Mouse (Mus musculus): Measurements from ENCODE around the gene Usp53. TPM values are rescaled to one million over a fixed set of nuclear protein-coding genes. Genes with fewer than 3 reads are reported as not detected.
A peak's percentile ranks its signal among the peaks of the same experiment; 100 is the strongest.
"Not testable (repeated sequence)": the region's sequence is repeated elsewhere in the genome, so short reads cannot be mapped to it uniquely, and the experiment has no call there.

The Usp53 gene
- total and polyA plus RNA-seq, 2 experiments from 2014 or later: 11.9 to 19.2 TPM

DNA sequence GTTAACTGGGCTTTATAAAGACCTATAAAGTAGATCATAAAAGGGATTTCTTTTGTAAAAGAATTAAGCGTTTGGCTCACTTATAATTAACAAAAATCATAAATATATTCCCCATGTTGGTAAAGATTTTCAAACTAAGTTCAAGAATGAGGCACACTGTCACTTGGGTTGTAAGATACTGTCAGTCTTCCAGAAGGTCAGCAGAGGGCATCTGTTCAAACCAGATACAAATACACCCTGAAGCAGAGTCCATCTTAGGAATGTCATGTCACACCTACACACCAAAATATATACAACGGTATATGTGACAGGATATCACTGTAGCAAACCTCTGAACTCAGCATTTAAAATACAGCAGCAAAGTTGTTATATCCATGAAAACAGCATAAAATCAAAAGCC is 34.2 kb downstream of the Usp53 start:
- TF ChIP-seq CTCF (IDR thresholded peaks at IDR 0.05; ENCODE audit: low read depth): no peak
- no peak overlapping the region for H3K4me2 ChIP-seq (ENCODE audit: low read depth)
- no peak overlapping the region for H3K4me3 ChIP-seq (ENCODE audit: low read depth, low read length)
- no peaks in the 10 kb centered on the region for H3K9me3 ChIP-seq (ENCODE audit: low read length)
- no peaks in the 10 kb centered on the region for H3K27me3 ChIP-seq (ENCODE audit: insufficient read depth, low read length)
- no peaks in the 10 kb centered on the region for H3K4me1 ChIP-seq (ENCODE audit: insufficient read depth)
- 91% methylated on average over 2 of the region's 2 CpGs for WGBS
- no peak overlapping the region for H3K27ac ChIP-seq (ENCODE audit: low read depth, low read length)
- ATAC-seq (no peak), DNase-seq (no peak)
- peaks cover 12% of the 10 kb centered on the region; the same call in 1 of the 2 replicates for H3K36me3 ChIP-seq (ENCODE audit: insufficient read depth)
- H3K9ac ChIP-seq: no peak overlapping the region

DNA sequence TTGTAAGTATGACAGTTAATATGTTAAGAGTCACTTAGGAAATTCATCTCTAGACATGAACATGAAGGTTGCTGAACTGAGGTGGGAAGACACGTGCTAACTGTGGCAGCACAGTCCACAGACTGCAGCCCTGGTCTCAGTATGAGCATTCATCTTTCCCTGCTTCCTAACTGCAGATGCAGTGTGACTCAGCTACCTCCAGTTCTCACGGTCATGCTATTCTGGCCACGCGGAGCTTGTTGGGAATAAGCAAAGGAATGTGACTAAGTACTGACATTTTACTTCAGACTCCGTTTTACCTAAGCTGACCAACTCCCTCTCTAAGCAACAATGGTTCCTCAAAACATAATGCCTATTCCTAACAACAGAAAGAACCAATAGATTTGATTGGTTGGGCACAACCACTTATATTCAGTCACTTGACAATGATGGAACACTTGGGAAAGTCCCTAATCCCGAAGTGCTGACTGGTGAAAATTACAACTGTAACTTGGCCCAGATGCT is 40.9 kb downstream of the Usp53 start:
- Histone ChIP-seq H3K27me3 (ENCODE audit: insufficient read depth, low read length) (no peaks in the 10 kb centered on the region), H3K4me1 (ENCODE audit: insufficient read depth) (no peaks in the 10 kb centered on the region), H3K36me3 (ENCODE audit: insufficient read depth) (no peaks in the 10 kb centered on the region), H3K9me3 (ENCODE audit: low read length) (no peaks in the 10 kb centered on the region), H3K4me3 (ENCODE audit: low read depth, low read length) (no peak overlapping the region), H3K27ac (ENCODE audit: low read depth, low read length) (no peak overlapping the region), H3K4me2 (ENCODE audit: low read depth) (no peak overlapping the region), H3K9ac (no peak overlapping the region)
- ATAC-seq (no peak), DNase-seq (no peak)
- whole genome bisulfite sequencing: 84% methylated on average over 6 of the region's 6 CpGs
- no peak for TF ChIP-seq CTCF (IDR thresholded peaks at IDR 0.05; ENCODE audit: low read depth)

DNA sequence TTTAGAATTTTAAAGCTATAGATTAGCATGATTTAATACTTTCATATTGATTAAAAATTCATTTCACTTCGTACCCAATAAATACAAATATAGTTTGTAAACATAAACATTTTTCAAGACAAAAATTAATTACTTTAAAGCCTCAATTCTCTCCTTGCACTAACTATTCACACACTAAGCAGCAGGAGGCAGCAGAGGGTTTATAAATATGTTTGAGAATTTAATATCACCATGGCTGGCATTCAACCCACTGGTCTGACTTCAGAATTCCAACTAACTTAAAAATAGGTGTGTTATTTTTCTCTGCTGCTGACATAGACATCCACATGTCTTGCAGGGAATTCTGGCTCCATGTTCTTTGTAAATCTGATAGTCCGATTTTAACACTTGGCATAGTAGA is 45.1 kb downstream of the Usp53 start:
- no peaks in the 10 kb centered on the region for H3K4me1 ChIP-seq (ENCODE audit: insufficient read depth)
- H3K27ac ChIP-seq (ENCODE audit: low read depth, low read length): no peak overlapping the region
- H3K4me2 ChIP-seq (ENCODE audit: low read depth): no peak overlapping the region
- peak; percentile 63 for TF ChIP-seq CTCF (IDR thresholded peaks at IDR 0.05; ENCODE audit: low read depth)
- H3K9me3 ChIP-seq (ENCODE audit: low read length): no peaks in the 10 kb centered on the region
- DNase-seq: peak; percentile 77
- 83% methylated on average over 2 of the region's 2 CpGs for WGBS
- no peaks in the 10 kb centered on the region for H3K27me3 ChIP-seq (ENCODE audit: insufficient read depth, low read length)
- H3K36me3 ChIP-seq (ENCODE audit: insufficient read depth): 0 out of 2 replicates have a peak, but pooled peaks cover 4% of the 10 kb centered on the region
- no peak for ATAC-seq
- H3K4me3 ChIP-seq (ENCODE audit: low read depth, low read length): no peak overlapping the region
- no peak overlapping the region for H3K9ac ChIP-seq

DNA sequence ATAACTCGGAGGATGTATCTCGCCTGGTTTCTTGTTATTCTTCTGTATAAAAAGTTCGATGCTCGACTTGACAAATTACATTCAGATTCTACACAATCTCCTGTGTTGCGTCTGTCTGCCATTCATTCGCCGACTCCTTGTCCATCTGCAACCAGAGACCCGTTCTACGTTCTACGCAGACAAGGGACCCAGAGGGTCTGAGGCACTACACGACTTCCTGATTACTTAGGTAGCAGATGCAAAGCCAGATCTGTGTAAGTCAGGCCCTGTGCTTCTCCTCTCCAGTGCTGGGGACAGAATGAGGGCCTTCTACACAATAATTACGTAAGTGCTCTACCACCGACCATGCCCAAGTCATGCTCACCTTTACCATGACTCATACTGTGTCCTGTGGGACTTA is 47.1 kb downstream of the Usp53 start:
- not testable (repeated sequence) for H3K27me3 ChIP-seq (ENCODE audit: insufficient read depth, low read length); H3K9ac ChIP-seq; H3K4me1 ChIP-seq (ENCODE audit: insufficient read depth); DNase-seq; H3K4me2 ChIP-seq (ENCODE audit: low read depth); H3K4me3 ChIP-seq (ENCODE audit: low read depth, low read length); H3K9me3 ChIP-seq (ENCODE audit: low read length); ATAC-seq; H3K27ac ChIP-seq (ENCODE audit: low read depth, low read length)
- peaks cover 11% of the 10 kb centered on the region for H3K36me3 ChIP-seq (ENCODE audit: insufficient read depth)
- WGBS: 64% methylated on average over 13 of the region's 13 CpGs

DNA sequence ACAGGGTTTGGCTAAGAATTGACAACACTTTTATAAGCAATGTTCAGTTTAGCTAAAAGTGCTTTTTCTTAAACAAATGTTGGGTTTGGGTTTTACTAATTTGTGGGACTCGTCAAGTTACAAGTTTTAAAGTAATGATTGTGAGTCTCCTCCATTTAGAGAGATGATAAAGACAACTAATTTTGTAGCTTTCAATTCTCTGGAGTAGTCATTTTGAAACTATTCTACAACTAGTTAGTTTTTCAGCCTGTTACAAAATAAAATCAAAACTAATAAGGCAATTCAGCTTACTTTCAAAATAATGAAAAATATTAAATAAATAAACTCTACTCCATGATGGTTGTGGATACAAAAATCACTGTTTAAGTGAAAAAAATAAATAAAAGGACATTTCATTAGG is 51.8 kb downstream of the Usp53 start:
- H3K4me3 ChIP-seq (ENCODE audit: low read depth, low read length): no peak overlapping the region
- H3K4me1 ChIP-seq (ENCODE audit: insufficient read depth): no peaks in the 10 kb centered on the region
- no peak for DNase-seq
- no peak overlapping the region for H3K9ac ChIP-seq
- no peak for TF ChIP-seq CTCF (IDR thresholded peaks at IDR 0.05; ENCODE audit: low read depth)
- H3K9me3 ChIP-seq (ENCODE audit: low read length): no peaks in the 10 kb centered on the region
- peaks cover 11% of the 10 kb centered on the region for H3K36me3 ChIP-seq (ENCODE audit: insufficient read depth)
- H3K4me2 ChIP-seq (ENCODE audit: low read depth): no peak overlapping the region
- 88% methylated on average over 1 of the region's 1 CpGs for WGBS
- no peaks in the 10 kb centered on the region for H3K27me3 ChIP-seq (ENCODE audit: insufficient read depth, low read length)
- no peak for ATAC-seq
- H3K27ac ChIP-seq (ENCODE audit: low read depth, low read length): no peak overlapping the region

DNA sequence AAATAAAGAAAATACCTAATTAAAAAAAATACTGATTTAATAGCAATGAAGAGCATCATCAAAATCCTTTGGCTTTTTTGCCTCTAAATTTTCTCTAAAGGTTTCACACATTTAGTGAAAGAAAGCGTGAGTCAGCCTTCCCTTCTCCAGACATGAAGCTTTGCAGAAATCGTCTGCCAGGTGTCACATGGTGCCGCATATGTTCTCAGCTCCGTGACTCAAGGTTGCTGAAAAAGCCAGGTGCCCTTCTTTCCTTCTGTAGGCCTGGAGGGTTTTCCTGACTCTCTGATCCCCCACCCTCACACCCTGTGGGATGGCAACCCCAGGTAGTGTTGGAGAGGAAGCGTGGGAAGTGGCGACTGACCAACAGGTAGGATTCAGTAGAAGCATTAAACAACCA is 54.6 kb downstream of the Usp53 start:
- Histone ChIP-seq H3K4me3 (ENCODE audit: low read depth, low read length) (no peak overlapping the region), H3K4me1 (ENCODE audit: insufficient read depth) (peaks cover 7% of the 10 kb centered on the region; the same call in 1 of the 2 replicates), H3K27me3 (ENCODE audit: insufficient read depth, low read length) (no peaks in the 10 kb centered on the region), H3K4me2 (ENCODE audit: low read depth) (no peak overlapping the region), H3K36me3 (ENCODE audit: insufficient read depth) (peaks cover 7% of the 10 kb centered on the region), H3K27ac (ENCODE audit: low read depth, low read length) (no peak overlapping the region), H3K9ac (no peak overlapping the region), H3K9me3 (ENCODE audit: low read length) (no peaks in the 10 kb centered on the region)
- DNase-seq (no peak), ATAC-seq (no peak)
- WGBS: 90% methylated on average over 6 of the region's 6 CpGs
- TF ChIP-seq CTCF (IDR thresholded peaks at IDR 0.05; ENCODE audit: low read depth): no peak

DNA sequence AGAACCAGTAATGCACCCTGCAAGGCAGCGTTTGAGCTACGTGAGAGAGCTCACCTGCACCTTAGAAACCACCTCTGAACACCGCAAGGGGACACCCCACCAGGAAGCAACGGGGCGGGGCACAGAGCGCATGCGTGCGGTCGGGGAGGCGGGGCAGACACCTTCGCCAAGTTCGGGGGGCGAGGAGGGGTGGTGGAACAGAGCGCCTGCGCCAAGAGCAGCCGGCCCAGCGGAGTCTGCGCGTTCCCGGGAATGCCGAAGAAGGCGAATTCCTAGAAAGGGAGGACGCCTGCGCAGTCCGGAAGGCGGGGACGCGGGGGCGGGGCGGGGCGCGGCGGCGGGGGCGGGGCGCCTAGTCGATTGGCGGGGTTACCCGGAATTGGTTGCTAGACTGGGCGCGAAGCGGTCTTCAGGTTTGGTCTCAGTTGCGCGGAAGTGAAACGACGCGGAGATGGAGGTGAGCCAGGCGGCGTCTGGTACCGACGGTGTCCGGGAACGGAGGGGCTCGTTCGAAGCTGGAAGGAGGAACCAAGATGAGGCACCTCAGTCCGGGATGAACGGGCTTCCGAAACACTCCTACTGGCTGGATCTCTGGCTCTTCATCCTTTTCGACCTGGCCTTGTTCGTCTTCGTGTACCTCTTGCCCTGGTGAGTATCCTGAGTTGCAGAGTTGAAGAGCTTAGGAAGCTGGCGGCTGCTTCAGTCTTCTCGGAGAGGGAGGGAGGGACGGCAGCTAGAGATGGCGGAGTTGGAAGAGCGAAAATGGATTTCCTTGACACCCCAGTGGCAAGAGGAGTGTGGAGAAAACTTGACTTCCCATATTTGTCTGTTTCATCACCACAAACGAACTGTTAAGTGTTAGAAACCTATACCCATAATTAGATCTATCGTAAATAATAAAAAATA is 60.0 kb downstream of the Usp53 start, which contains the start of gene 1810037I17Rik:
1810037I17Rik (plus strand) TSS at position 195 of the 906 bp plus-strand sequence.
- H3K4me3 ChIP-seq (ENCODE audit: low read depth, low read length): peak within 1 kb of the TSS; percentile 58
- ATAC-seq (peak; percentile 100), DNase-seq (peak; percentile 98)
- H3K9me3 ChIP-seq (ENCODE audit: low read length): no peaks in the 10 kb centered on the region
- peak; percentile 66 for TF ChIP-seq CTCF (IDR thresholded peaks at IDR 0.05; ENCODE audit: low read depth)
- H3K9ac ChIP-seq: peak within 1 kb of the TSS; percentile 65
- 1% methylated on average over 66 of the region's 68 CpGs for WGBS
- H3K27ac ChIP-seq (ENCODE audit: low read depth, low read length): peak within 1 kb of the TSS; percentile 75
- peak within 1 kb of the TSS; percentile 66 for H3K4me2 ChIP-seq (ENCODE audit: low read depth)
- peaks cover 7% of the 10 kb centered on the region; the same call in 1 of the 2 replicates for H3K4me1 ChIP-seq (ENCODE audit: insufficient read depth)
- no peaks in the 10 kb centered on the region for H3K27me3 ChIP-seq (ENCODE audit: insufficient read depth, low read length)
- no peaks in the 10 kb centered on the region for H3K36me3 ChIP-seq (ENCODE audit: insufficient read depth)
